Mouse (Mus musculus) cerebellum, adult 11 months (tissue): ENCODE results near the gene Pm20d1.

ENCODE experiments used
- DNase-seq: peaks from one replicate; pipeline ENCODE4 v3.0.0; 2022

Pm20d1 gene

GRCm38 (mm10) chr1:131830561-131830960 is 33.4 kb downstream of the Pm20d1 start:
- DNase-seq, result no peak

- no peak for DNase-seq
Measured at GRCm38 (mm10) chr1:131830971-131831641, 33.9 kb downstream of the Pm20d1 start.

DNA sequence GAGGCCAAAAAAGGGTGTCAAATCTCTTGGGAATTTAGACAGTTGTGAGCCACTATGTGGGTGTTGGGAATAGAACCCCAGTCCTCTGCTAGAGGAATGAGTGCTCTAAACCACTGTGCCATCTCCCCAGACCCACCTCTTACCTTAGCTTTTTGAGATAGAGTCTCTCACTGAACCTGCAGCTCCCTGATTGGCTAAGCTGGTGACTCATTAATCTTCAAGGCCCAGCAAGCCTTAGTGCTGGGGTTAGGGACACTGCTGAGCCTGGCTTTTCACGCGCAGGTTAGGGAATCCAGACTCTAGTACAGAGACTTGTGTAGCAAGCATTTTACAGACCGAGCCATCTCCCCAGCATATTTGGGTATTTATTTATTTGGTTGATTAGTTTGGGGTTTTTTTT is 39.9 kb downstream of the Pm20d1 start:
- DNase-seq, result no peak

- no peak for DNase-seq
Measured at GRCm38 (mm10) chr1:131838542-131838941, 41.4 kb downstream of the Pm20d1 start.

DNA sequence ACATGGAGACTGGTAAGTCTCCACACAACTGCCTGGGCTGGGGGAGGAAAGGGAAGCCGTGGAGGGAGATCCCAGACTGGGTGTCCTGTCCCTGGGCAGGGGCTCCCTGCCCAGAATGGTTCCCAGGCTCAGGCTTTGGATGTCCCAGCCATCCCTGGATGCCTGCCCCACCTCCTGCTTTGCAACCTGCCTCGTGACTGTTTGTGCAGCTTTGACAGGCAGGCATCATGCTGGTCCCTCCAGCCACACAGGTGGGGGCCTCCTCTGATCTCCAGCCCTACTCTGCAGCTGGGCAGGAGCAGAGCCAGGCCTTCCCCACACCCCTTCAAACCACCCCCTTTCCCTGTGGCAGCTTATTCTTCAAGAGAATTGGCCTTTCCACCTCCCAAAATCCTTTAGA is 42.1 kb downstream of the Pm20d1 start:
- no peak for DNase-seq

DNA sequence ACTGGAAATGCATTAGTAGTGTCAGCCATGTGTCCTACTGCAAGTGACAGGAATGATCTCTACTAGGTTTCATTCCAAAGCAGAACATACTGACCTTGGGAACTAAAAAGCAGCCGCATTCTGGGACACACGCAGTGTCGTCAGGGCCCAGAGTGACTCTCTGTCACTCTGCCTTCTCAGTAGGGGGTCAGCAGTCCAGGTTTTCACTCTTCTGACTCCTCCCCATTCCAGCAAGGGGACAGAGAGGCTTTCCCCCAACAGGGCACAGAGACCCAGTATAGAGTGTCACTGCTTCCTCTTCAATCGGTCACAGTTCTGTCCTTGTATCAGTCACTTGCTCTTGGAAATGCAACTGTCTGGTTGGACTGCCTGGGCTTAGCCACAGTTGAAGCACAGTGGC is 45.0 kb downstream of the Pm20d1 start:
- no peak for DNase-seq

- DNase-seq, result no peak
Measured at GRCm38 (mm10) chr1:131843758-131844157, 46.6 kb downstream of the Pm20d1 start.

- DNase-seq, result no peak
Measured at GRCm38 (mm10) chr1:131844883-131845282, 47.7 kb downstream of the Pm20d1 start.

GRCm38 (mm10) chr1:131846255-131846654 is 49.1 kb downstream of the Pm20d1 start:
- peak; percentile 79 for DNase-seq

- no peak for DNase-seq
Measured at GRCm38 (mm10) chr1:131861811-131862210, 64.6 kb downstream of the Pm20d1 start.

DNA sequence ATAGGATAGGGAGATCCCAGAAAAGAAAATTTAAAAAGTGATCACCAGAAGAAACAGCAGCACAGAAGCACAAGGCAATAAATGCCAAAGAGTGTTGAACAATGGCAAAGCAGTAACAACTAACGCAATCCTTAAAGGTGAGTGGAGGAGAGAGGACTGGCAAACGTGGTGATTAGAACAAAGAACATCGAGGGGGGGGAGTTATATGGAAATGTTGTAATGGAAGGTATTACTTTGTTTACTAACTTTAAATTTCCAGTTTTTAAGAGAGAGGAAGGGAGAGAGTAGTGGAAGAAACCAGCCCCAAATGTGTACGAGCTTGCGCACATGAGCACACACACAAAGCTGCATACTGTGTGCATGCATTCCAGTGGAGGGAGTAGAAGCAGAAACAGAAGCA is 68.4 kb downstream of the Pm20d1 start:
- DNase-seq, result no peak

- no peak for DNase-seq
Measured at GRCm38 (mm10) chr1:131866304-131866999, 69.3 kb downstream of the Pm20d1 start.

- peak; percentile 57 for DNase-seq
Measured at GRCm38 (mm10) chr1:131867093-131867945, 70.1 kb downstream of the Pm20d1 start, which contains the start of gene Rab29. TSS of gene Rab29 (plus strand) at chr1:131867224.

DNA sequence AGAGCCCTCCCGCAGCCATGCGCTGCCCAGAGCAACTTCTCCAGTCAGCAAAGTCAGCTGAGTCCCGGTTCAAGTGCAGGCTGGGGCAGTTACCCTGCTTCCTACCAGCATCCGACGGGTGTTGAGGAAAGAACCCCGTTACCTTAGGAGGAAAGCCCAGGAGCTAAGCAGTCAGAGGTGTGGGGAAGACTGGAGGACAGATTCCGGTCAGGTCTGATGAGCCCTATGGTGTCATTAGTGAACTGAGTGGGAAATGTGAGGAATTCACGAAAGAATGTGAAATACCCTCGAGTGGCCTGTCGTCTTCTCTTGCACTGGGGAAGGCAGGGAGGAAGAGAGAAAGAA is 70.7 kb downstream of the Pm20d1 start:
- DNase-seq, result no peak

DNA sequence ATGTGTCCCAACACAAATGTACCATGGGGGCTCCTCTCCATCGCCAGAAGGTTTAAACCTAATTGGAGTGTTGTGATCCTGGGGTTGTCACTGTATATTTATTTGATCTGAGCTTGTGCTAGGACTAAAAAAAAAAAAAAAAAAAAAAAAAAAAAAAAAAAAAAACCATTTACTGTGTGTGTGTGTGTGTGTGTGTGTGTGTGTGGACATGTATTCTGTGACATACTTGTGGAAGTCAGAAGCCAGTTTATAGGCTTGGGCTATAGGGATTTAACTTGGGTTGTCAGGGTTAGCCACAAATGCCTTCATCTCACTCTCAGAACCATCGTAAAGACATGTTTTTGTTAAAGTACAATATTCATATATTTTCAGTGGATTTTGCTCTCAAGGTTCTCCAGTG is 72.4 kb downstream of the Pm20d1 start:
- DNase-seq, result no peak
